Mouse (Mus musculus) frontal cortex, adult 2 months (tissue): ENCODE data around the gene Palld. TPM values are rescaled to one million over a fixed set of nuclear protein-coding genes. Genes with fewer than 3 reads are reported as not detected.

ENCODE experiments used
- DNase-seq, 2 experiments: peaks; one replicate each; pipeline ENCODE4 v3.0.0; 2022; ENCODE audit warnings: low spot score in 1 of 2; ENCODE audit errors: extremely low spot score in 1 of 2
- polyA plus RNA-seq: library from polyadenylated mRNA; depleted of rRNA; stranded (reverse); fragments of >200 nt; gene quantifications from 2 replicates; pipeline ENCODE4 v1.2.3, GENCODE M21; 2012

Palld gene
- polyA plus RNA-seq, 1 experiment, result 3.3 TPM

GRCm38 (mm10) chr8:61695416-61695815 is 207.1 kb downstream of the Palld start:
- no peak for DNase-seq

- no peak for DNase-seq
Measured at GRCm38 (mm10) chr8:61692866-61693265, 209.6 kb downstream of the Palld start.

- DNase-seq, result no peak
Measured at GRCm38 (mm10) chr8:61692129-61692528, 210.4 kb downstream of the Palld start.

GRCm38 (mm10) chr8:61691391-61691790 is 211.1 kb downstream of the Palld start:
- DNase-seq, result peak in 1 of 2 experiments; percentile 11

GRCm38 (mm10) chr8:61687071-61687470 is 215.4 kb downstream of the Palld start:
- DNase-seq, result no peak

DNA sequence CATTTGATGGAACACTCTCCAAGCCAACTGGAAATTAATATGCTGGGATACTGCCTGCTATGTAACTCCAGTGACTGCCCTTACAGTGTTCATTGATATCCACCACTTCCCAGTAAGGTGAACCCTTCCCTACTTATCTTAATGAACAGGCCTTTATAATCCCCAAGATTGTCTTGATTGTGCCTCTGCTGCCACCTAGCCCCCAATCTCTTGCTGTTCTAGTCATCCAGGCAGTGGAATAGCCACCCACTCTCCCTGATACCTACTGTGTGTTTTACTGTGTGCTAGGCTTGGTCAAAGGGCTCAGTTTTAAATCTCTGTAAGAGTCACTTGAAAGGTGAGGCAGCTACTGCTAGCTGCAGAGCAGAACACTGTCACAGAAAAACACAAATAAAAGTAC is 216.2 kb downstream of the Palld start:
- peak in 1 of 2 experiments; percentile 10 for DNase-seq

GRCm38 (mm10) chr8:61685280-61685679 is 217.2 kb downstream of the Palld start:
- DNase-seq, result no peak

GRCm38 (mm10) chr8:61684280-61684939 is 218.1 kb downstream of the Palld start:
- DNase-seq, result no peak

DNA sequence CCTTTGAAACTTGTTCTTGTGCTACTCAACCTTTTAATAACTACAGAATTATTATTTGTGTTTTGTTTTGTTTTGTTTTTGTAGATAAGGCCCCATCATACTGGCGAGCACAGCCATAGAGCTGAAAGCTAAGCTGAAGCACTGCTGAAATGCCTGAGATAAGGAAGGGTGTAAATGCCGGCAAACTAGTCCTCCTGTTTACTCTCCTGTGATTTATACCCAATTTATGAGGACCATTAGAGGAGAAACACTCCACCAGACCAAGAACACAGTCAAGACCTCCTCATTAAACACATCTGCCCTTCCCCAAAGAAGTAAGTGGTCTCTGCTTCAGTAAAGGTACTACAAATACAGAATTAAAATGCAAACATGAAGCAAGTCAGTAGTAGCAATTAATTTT is 219.6 kb downstream of the Palld start:
- no peak for DNase-seq

- no peak for DNase-seq
Measured at GRCm38 (mm10) chr8:61681217-61681616, 221.3 kb downstream of the Palld start.

GRCm38 (mm10) chr8:61677227-61677626 is 225.3 kb downstream of the Palld start:
- no peak for DNase-seq

DNA sequence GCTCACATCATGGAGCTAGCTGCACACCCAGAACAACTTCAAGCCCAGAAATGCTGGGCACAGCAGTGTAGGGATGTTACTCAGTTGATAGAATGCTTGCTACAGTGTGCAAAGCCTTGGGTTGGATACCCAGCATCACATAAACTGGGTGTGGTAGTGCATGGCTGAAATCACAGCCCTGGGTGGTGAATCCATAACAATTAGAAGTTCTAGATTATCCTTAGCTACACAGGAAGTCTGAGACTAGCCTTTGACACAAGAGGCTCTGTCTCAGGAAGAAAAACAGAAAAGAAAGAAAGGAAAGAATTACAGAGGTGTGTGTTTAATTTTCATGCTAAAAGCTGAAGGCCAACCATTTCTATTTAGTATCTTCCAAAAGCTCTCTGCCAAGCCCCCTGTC is 231.3 kb downstream of the Palld start:
- DNase-seq, result no peak

- DNase-seq, result no peak
Measured at GRCm38 (mm10) chr8:61670376-61670775, 232.1 kb downstream of the Palld start.

- DNase-seq, result no peak
Measured at GRCm38 (mm10) chr8:61666919-61667318, 235.6 kb downstream of the Palld start.

DNA sequence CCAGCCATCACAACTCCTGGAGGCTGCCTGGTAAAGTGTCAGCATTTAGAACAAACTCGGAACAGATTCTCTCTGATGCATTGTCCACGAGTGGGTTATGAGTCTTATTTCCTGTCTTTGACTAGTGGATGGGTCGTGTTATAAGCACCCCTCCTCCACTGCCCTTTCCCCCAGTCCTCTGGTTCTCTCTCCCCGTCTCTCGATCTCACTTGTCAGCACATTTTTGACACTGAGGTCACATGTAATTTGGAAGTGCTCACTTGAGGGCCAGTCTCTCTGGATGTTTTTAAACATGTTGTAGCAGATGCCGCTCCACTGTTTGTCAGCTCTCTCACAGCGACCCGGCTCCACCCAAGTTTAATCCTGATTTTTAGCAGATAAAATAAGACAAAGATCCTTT is 237.5 kb downstream of the Palld start:
- no peak for DNase-seq

DNA sequence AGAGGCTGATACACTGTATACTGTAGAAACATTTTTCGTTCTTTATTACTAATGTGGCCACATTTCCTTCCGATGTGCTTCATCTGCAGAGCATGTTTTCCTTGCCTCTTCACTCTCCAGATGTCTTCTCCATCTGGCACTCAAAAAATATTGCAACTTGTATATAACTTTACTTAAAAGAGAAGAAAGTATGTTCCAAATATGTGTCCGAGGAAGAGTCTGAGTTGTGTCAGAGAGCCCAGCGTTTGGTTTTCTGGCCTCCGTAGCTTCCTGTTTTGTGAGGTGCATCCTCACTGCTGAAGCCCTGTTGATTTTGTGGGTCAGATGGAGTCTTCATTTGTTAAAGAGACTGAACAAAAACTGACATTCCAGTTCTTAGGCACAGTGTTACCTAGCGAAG is 238.3 kb downstream of the Palld start:
- DNase-seq, result peak in 1 of 2 experiments; percentile 29

- no peak for DNase-seq
Measured at GRCm38 (mm10) chr8:61662829-61663228, 239.7 kb downstream of the Palld start.

- DNase-seq, result peak in 1 of 2 experiments; percentile 24
Measured at GRCm38 (mm10) chr8:61661611-61662010, 240.9 kb downstream of the Palld start.

GRCm38 (mm10) chr8:61660961-61661360 is 241.5 kb downstream of the Palld start:
- no peak for DNase-seq

- DNase-seq, result no peak
Measured at GRCm38 (mm10) chr8:61651955-61652354, 250.5 kb downstream of the Palld start.

DNA sequence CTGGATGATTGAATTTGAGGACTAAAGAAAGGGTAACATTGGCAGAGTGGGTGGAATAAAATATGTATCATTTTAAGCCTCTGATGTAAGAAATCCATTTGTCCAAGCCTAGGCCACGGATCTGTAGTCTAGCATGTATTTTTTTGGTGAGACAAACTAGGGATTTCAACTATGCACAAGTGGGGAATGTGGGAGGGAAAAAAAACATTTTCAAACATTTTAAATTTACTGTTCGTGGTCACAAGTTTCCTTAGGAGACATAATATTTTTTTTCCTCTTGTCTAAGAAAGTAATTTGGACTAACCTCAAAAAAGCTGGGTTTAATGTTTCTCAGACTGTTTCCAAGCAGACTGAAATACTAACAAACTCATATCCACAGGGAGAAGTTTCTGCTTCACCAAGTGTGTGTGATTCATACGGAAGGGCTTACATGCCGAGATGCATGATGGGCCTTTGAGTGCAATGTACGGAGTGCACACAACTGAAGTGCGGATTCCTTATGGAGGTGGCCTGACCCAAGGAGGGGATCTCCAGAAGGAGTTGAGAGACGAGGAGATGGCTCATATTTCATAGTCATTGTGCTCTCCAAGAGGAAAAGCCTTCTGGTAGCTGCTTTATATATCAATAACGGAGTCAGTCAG is 256.2 kb downstream of the Palld start:
- DNase-seq, result peak in 1 of 2 experiments; percentile 18

DNA sequence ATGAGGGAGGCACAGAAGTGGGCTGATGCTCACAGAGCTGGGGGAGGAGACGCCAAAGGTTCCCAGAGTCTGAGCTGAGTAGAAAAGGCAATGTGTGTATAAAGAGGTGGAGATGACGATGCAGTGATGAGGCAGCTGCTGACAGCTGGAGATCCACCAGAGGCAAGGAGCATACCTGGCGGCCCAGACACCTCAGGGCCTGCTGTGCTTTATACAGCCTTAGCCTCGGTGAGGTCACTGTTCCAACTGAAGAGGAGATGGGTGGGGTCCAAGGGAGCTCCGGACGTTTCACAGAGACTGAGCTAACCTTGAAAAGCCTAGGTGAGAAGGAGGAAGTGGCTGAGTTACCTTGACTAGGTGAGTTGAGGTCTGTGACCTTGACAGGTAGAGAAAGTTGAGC is 256.8 kb downstream of the Palld start:
- no peak for DNase-seq
